Comparison of ENCODE assay signal across 21 mouse cellular contexts in genomic region chr10:96286094-96286485, GRCm38 (mm10).
DNase-seq lines count a peak whose midpoint lies in the region; ATAC-seq lines count a peak whose summit lies in the region.
"Had no signal": no experiment of that assay in that cellular context is flagged by ENCODE, and none has a peak within 500 bp of the region (broad histone marks: within the 10 kb centered on the region; RNA-seq: fewer than 3 reads in every experiment).

No protein-coding gene starts in this region.

- H3K27me3 ChIP-seq in forebrain, embryonic 15.5 days = no peaks in the 10 kb centered on the region
- no peaks in the 10 kb centered on the region for H3K27me3 ChIP-seq in forebrain, embryonic 11.5 days (ENCODE audit: control insufficient read depth, insufficient read depth, low read length)
- H3K27me3 ChIP-seq: heart, embryonic 12.5 days; hindbrain, embryonic 12.5 days; neural tube, embryonic 13.5 days had no signal

- no peak overlapping the region for H3K4me3 ChIP-seq in forebrain, embryonic 15.5 days
- H3K4me3 ChIP-seq in forebrain, embryonic 11.5 days (ENCODE audit: low read depth, low read length) = no peak overlapping the region
- H3K4me3 ChIP-seq: heart, embryonic 12.5 days; hindbrain, embryonic 12.5 days; midbrain, embryonic 10.5 days; neural tube, embryonic 13.5 days had no signal

- peak; percentile 67; the same call in 1 of the 2 replicates for ATAC-seq in forebrain, embryonic 15.5 days (replicated peaks)
- ATAC-seq in forebrain, embryonic 11.5 days (replicated peaks; ENCODE audit: low FRiP score) = no peak
- ATAC-seq in megakaryocyte, adult 5-6 weeks (ENCODE audit: poor library complexity, severe bottlenecking) = peak; percentile 93
- ATAC-seq in frontal cortex, adult (ENCODE audit: low TSS enrichment) = no peak
- ATAC-seq: inflammation-experienced regulatory T-cells, adult 6 months had no signal

- WGBS in forebrain, embryonic 15.5 days = 53% methylated on average over 2 of the region's 2 CpGs
- WGBS in forebrain, embryonic 11.5 days = 76% methylated on average over 2 of the region's 2 CpGs

- H3K9me3 ChIP-seq in forebrain, embryonic 15.5 days = no peaks in the 10 kb centered on the region
- no peaks in the 10 kb centered on the region for H3K9me3 ChIP-seq in forebrain, embryonic 11.5 days (ENCODE audit: control insufficient read depth, low read length)
- H3K9me3 ChIP-seq: heart, embryonic 12.5 days; hindbrain, embryonic 12.5 days; midbrain, embryonic 10.5 days; neural tube, embryonic 13.5 days had no signal

- no peak for DNase-seq in forebrain, embryonic 11.5 days (ENCODE audit: low spot score)
- peak; percentile 22 to 51 for DNase-seq in spleen, adult 18-20 months
- DNase-seq in spleen, postnatal 14 days (ENCODE audit: low spot score in 2 of 2) = no peak
- no peak for DNase-seq in frontal cortex, adult 2 months (ENCODE audit: extremely low spot score in 1 of 2, low spot score in 1 of 2)
- DNase-seq: adrenal gland, postnatal 25 days; cerebellum, adult 8-10 months; heart, postnatal 14 days; kidney, adult 8-10 months; kidney, postnatal 14 days; lung, postnatal 14 days; right cerebral cortex, postnatal 25 days; thymus, postnatal 25 days had no signal

- H3K9ac ChIP-seq in forebrain, embryonic 15.5 days (replicated peaks) = no peak overlapping the region
- no peak overlapping the region for H3K9ac ChIP-seq in forebrain, embryonic 11.5 days (ENCODE audit: low read length)
- H3K9ac ChIP-seq: heart, embryonic 12.5 days; hindbrain, embryonic 12.5 days; liver, embryonic 14.5 days; neural tube, embryonic 13.5 days had no signal

- H3K27ac ChIP-seq in forebrain, embryonic 15.5 days (replicated peaks) = peak overlapping the region; percentile 29; the same call in 1 of the 2 replicates
- no peak overlapping the region for H3K27ac ChIP-seq in forebrain, embryonic 11.5 days (ENCODE audit: low read depth, low read length)
- H3K27ac ChIP-seq: hindbrain, embryonic 12.5 days; liver, embryonic 14.5 days; midbrain, embryonic 10.5 days; neural tube, embryonic 13.5 days had no signal

- no peaks in the 10 kb centered on the region for H3K36me3 ChIP-seq in forebrain, embryonic 15.5 days
- H3K36me3 ChIP-seq in forebrain, embryonic 11.5 days (ENCODE audit: control insufficient read depth, insufficient read depth, low read length) = no peaks in the 10 kb centered on the region
- H3K36me3 ChIP-seq: heart, embryonic 12.5 days; hindbrain, embryonic 12.5 days; midbrain, embryonic 10.5 days; neural tube, embryonic 13.5 days had no signal

- peaks cover 4% of the 10 kb centered on the region; the same call in 1 of the 2 replicates for H3K4me1 ChIP-seq in forebrain, embryonic 15.5 days
- no peaks in the 10 kb centered on the region for H3K4me1 ChIP-seq in forebrain, embryonic 11.5 days (replicated peaks; ENCODE audit: control insufficient read depth, insufficient read depth, low read length)
- H3K4me1 ChIP-seq: heart, embryonic 12.5 days; hindbrain, embryonic 12.5 days; midbrain, embryonic 10.5 days; neural tube, embryonic 13.5 days had no signal

- H3K4me2 ChIP-seq in forebrain, embryonic 15.5 days (replicated peaks) = no peak overlapping the region
- H3K4me2 ChIP-seq in forebrain, embryonic 11.5 days (ENCODE audit: low read depth, low read length, severe bottlenecking) = no peak overlapping the region
- H3K4me2 ChIP-seq: heart, embryonic 12.5 days; hindbrain, embryonic 12.5 days; neural tube, embryonic 13.5 days had no signal

Comparison
In these comparisons a context has a peak if more than half of its experiments do, and no peak if none do; other contexts are left out.
1. ATAC-seq: peak in forebrain, embryonic 15.5 days (single experiment) and megakaryocyte, adult 5-6 weeks (single experiment); none in forebrain, embryonic 11.5 days (single experiment) and frontal cortex, adult (single experiment).
2. DNase-seq: peak in spleen, adult 18-20 months (2 of 2); none in forebrain, embryonic 11.5 days (single experiment), spleen, postnatal 14 days (0 of 2) and frontal cortex, adult 2 months (0 of 2).